Mouse (Mus musculus): ENCODE measurements around the gene Spink8. TPM values are rescaled to one million over a fixed set of nuclear protein-coding genes. Genes with fewer than 3 reads are reported as not detected.
"Not testable (repeated sequence)": the region's sequence is repeated elsewhere in the genome, so short reads cannot be mapped to it uniquely, and the experiment has no call there.

The Spink8 gene
- polyA plus RNA-seq (2015; fragmentation: Nextera tagmentation; extraction: Ambion mirVana) = 0.20 TPM in 1 of 2 replicates, not detected in the other

- Histone ChIP-seq H3K27me3 (replicated peaks) (no peaks in the 10 kb centered on the region), H3K4me2 (no peak within 1 kb of the TSS), H3K9ac (replicated peaks) (no peak within 1 kb of the TSS), H3K36me3 (no peaks in the 10 kb centered on the region), H3K4me3 (replicated peaks) (no peak within 1 kb of the TSS), H3K27ac (replicated peaks) (no peak within 1 kb of the TSS), H3K4me1 (peaks cover 7% of the 10 kb centered on the region; the same call in 1 of the 2 replicates), H3K9me3 (replicated peaks) (no peaks in the 10 kb centered on the region)
- ATAC-seq (ENCODE audit: low FRiP score) = no peak
- WGBS = 49% methylated on average over 1 of the region's 1 CpGs
Measured at GRCm38 (mm10) chr9:109811980-109812379, at the start of gene Spink8. Spink8 (plus strand) TSS chr9:109812280.

GRCm38 (mm10) chr9:109766841-109767240 is 45.2 kb upstream of the Spink8 start:
- not testable (repeated sequence) for H3K36me3 ChIP-seq; H3K4me1 ChIP-seq; H3K9ac ChIP-seq (replicated peaks); H3K4me2 ChIP-seq; H3K4me3 ChIP-seq (replicated peaks); H3K27ac ChIP-seq (replicated peaks); H3K27me3 ChIP-seq (replicated peaks); H3K9me3 ChIP-seq (replicated peaks); ATAC-seq (ENCODE audit: low FRiP score)
- 73% methylated on average over 1 of the region's 1 CpGs for WGBS

GRCm38 (mm10) chr9:109790570-109790969 is 21.5 kb upstream of the Spink8 start, which contains the start of gene Fbxw27:
Fbxw27 (minus strand) TSS chr9:109790670.
- not testable (repeated sequence) for H3K9me3 ChIP-seq (replicated peaks); H3K27ac ChIP-seq (replicated peaks); H3K27me3 ChIP-seq (replicated peaks); H3K36me3 ChIP-seq; H3K4me1 ChIP-seq; ATAC-seq (ENCODE audit: low FRiP score); H3K4me3 ChIP-seq (replicated peaks); H3K9ac ChIP-seq (replicated peaks); H3K4me2 ChIP-seq
- WGBS = 88% methylated on average over 4 of the region's 4 CpGs

GRCm38 (mm10) chr9:109795221-109795620 is 16.9 kb upstream of the Spink8 start:
- 76% methylated on average over 2 of the region's 2 CpGs for WGBS
- ATAC-seq (ENCODE audit: low FRiP score) = no peak
- no peak overlapping the region for H3K27ac ChIP-seq (replicated peaks)
- no peak overlapping the region for H3K9ac ChIP-seq (replicated peaks)
- no peaks in the 10 kb centered on the region for H3K36me3 ChIP-seq
- H3K4me1 ChIP-seq = no peaks in the 10 kb centered on the region
- no peaks in the 10 kb centered on the region for H3K27me3 ChIP-seq (replicated peaks)
- H3K4me3 ChIP-seq (replicated peaks) = no peak overlapping the region
- H3K9me3 ChIP-seq (replicated peaks) = no peaks in the 10 kb centered on the region
- no peak overlapping the region for H3K4me2 ChIP-seq

- 71% methylated on average over 2 of the region's 2 CpGs for WGBS
- H3K9ac ChIP-seq (replicated peaks) = no peak overlapping the region
- no peaks in the 10 kb centered on the region for H3K4me1 ChIP-seq
- no peak overlapping the region for H3K27ac ChIP-seq (replicated peaks)
- no peak overlapping the region for H3K4me2 ChIP-seq
- no peaks in the 10 kb centered on the region for H3K36me3 ChIP-seq
- H3K9me3 ChIP-seq (replicated peaks) = no peaks in the 10 kb centered on the region
- ATAC-seq (ENCODE audit: low FRiP score) = no peak
- H3K4me3 ChIP-seq (replicated peaks) = no peak overlapping the region
- H3K27me3 ChIP-seq (replicated peaks) = no peaks in the 10 kb centered on the region
Measured at GRCm38 (mm10) chr9:109795811-109796210, 16.3 kb upstream of the Spink8 start.

GRCm38 (mm10) chr9:109798051-109798450 is 14.0 kb upstream of the Spink8 start:
- no peak overlapping the region for H3K9ac ChIP-seq (replicated peaks)
- 97% methylated on average over 1 of the region's 1 CpGs for WGBS

GRCm38 (mm10) chr9:109805596-109805995 is 6.5 kb upstream of the Spink8 start:
- H3K9me3 ChIP-seq (replicated peaks); H3K4me2 ChIP-seq; H3K4me3 ChIP-seq (replicated peaks); H3K9ac ChIP-seq (replicated peaks); H3K27me3 ChIP-seq (replicated peaks); H3K27ac ChIP-seq (replicated peaks); H3K4me1 ChIP-seq; ATAC-seq (ENCODE audit: low FRiP score); H3K36me3 ChIP-seq: not testable (repeated sequence)
- WGBS = 81% methylated on average over 2 of the region's 2 CpGs

More at GRCm38 (mm10) chr9:109798051-109798450, 14.0 kb upstream of the Spink8 start:
- no peak overlapping the region for H3K4me3 ChIP-seq (replicated peaks)
- no peak overlapping the region for H3K27ac ChIP-seq (replicated peaks)
- H3K4me1 ChIP-seq = no peaks in the 10 kb centered on the region
- no peaks in the 10 kb centered on the region for H3K9me3 ChIP-seq (replicated peaks)
- no peaks in the 10 kb centered on the region for H3K36me3 ChIP-seq
- H3K27me3 ChIP-seq (replicated peaks) = no peaks in the 10 kb centered on the region
- no peak for ATAC-seq (ENCODE audit: low FRiP score)
- no peak overlapping the region for H3K4me2 ChIP-seq

GRCm38 (mm10) chr9:109806260-109806659 is 5.8 kb upstream of the Spink8 start:
- no peak for ATAC-seq (ENCODE audit: low FRiP score)
- Histone ChIP-seq H3K27ac (replicated peaks) (no peak overlapping the region), H3K4me3 (replicated peaks) (no peak overlapping the region), H3K4me1 (no peaks in the 10 kb centered on the region), H3K36me3 (no peaks in the 10 kb centered on the region), H3K4me2 (no peak overlapping the region), H3K9me3 (replicated peaks) (no peaks in the 10 kb centered on the region), H3K9ac (replicated peaks) (no peak overlapping the region), H3K27me3 (replicated peaks) (no peaks in the 10 kb centered on the region)
- 50% methylated on average over 1 of the region's 1 CpGs for WGBS

- no peak for ATAC-seq (ENCODE audit: low FRiP score)
- Histone ChIP-seq H3K36me3 (no peaks in the 10 kb centered on the region), H3K9ac (replicated peaks) (no peak overlapping the region), H3K4me2 (no peak overlapping the region), H3K9me3 (replicated peaks) (no peaks in the 10 kb centered on the region), H3K4me1 (no peaks in the 10 kb centered on the region), H3K27ac (replicated peaks) (no peak overlapping the region), H3K27me3 (replicated peaks) (no peaks in the 10 kb centered on the region), H3K4me3 (replicated peaks) (no peak overlapping the region)
- 87% methylated on average over 2 of the region's 2 CpGs for WGBS
Measured at GRCm38 (mm10) chr9:109806695-109807293, 5.3 kb upstream of the Spink8 start.

GRCm38 (mm10) chr9:109807898-109808297 is 4.2 kb upstream of the Spink8 start:
- Histone ChIP-seq H3K4me1 (no peaks in the 10 kb centered on the region), H3K9me3 (replicated peaks) (no peaks in the 10 kb centered on the region), H3K9ac (replicated peaks) (no peak overlapping the region), H3K4me3 (replicated peaks) (no peak overlapping the region), H3K36me3 (no peaks in the 10 kb centered on the region), H3K4me2 (no peak overlapping the region), H3K27ac (replicated peaks) (no peak overlapping the region), H3K27me3 (replicated peaks) (no peaks in the 10 kb centered on the region)
- no peak for ATAC-seq (ENCODE audit: low FRiP score)
- 68% methylated on average over 3 of the region's 3 CpGs for WGBS

GRCm38 (mm10) chr9:109813424-109813823 is 1.3 kb downstream of the Spink8 start:
- Histone ChIP-seq H3K9ac (replicated peaks) (0 out of 2 replicates have a peak overlapping the region, but pooled peaks have one; percentile 28), H3K4me2 (no peak overlapping the region), H3K4me3 (replicated peaks) (no peak overlapping the region), H3K27ac (replicated peaks) (no peak overlapping the region), H3K36me3 (no peaks in the 10 kb centered on the region), H3K9me3 (replicated peaks) (no peaks in the 10 kb centered on the region), H3K27me3 (replicated peaks) (no peaks in the 10 kb centered on the region), H3K4me1 (peaks cover 7% of the 10 kb centered on the region; the same call in 1 of the 2 replicates)
- ATAC-seq (ENCODE audit: low FRiP score) = peak; percentile 41; the same call in 1 of the 2 replicates
- WGBS = 26% methylated on average over 7 of the region's 7 CpGs

- Histone ChIP-seq H3K9ac (replicated peaks) (no peak overlapping the region), H3K4me3 (replicated peaks) (no peak overlapping the region), H3K27ac (replicated peaks) (no peak overlapping the region), H3K4me2 (no peak overlapping the region), H3K4me1 (peaks cover 7% of the 10 kb centered on the region; the same call in 1 of the 2 replicates), H3K27me3 (replicated peaks) (no peaks in the 10 kb centered on the region), H3K9me3 (replicated peaks) (no peaks in the 10 kb centered on the region), H3K36me3 (no peaks in the 10 kb centered on the region)
- no peak for ATAC-seq (ENCODE audit: low FRiP score)
- 67% methylated on average over 6 of the region's 6 CpGs for WGBS
Measured at GRCm38 (mm10) chr9:109816341-109816740, 4.3 kb downstream of the Spink8 start.

All from neural tube, embryonic 15.5 days (tissue).